Mouse (Mus musculus) neural tube, embryonic 10.5 days (tissue): Measurements from ENCODE around the gene Enpp3.
A peak's percentile ranks its signal among the peaks of the same experiment; 100 is the strongest.
"Not testable (repeated sequence)": the region's sequence is repeated elsewhere in the genome, so short reads cannot be mapped to it uniquely, and the experiment has no call there.

Experiments used
- DNase-seq: peaks from one replicate; pipeline ENCODE4 v3.0.0-alpha.2; 2017; ENCODE audit warnings: low spot score; ENCODE audit errors: extremely low spot score

Enpp3 gene

GRCm38 (mm10) chr10:24823265-24823664, 19.4 kb downstream of the Enpp3 start:
- no peak for DNase-seq

DNA sequence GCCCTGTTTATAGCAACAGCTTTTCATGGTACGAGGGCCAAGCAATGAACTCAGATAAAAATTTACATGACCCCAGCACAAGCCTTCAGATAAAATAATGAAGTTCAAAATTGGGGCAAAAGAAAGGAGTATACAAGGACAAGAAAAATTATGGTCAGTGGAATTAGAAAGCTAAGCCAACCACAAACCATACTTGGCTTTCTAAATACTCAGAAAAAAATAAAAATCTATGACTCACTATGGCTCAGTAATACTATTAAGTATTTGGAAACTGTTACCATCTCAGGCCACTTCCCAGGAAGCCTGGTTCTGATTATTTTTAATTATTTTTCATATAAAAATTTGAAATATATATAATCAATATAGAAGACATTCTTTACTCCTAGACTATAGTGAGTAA, 19.8 kb downstream of the Enpp3 start:
- no peak for DNase-seq

GRCm38 (mm10) chr10:24821990-24822676, 20.5 kb downstream of the Enpp3 start:
- DNase-seq, result no peak

GRCm38 (mm10) chr10:24819526-24819925, 23.1 kb downstream of the Enpp3 start:
- DNase-seq, result no peak

GRCm38 (mm10) chr10:24810639-24811038, 32.0 kb downstream of the Enpp3 start:
- no peak for DNase-seq

DNA sequence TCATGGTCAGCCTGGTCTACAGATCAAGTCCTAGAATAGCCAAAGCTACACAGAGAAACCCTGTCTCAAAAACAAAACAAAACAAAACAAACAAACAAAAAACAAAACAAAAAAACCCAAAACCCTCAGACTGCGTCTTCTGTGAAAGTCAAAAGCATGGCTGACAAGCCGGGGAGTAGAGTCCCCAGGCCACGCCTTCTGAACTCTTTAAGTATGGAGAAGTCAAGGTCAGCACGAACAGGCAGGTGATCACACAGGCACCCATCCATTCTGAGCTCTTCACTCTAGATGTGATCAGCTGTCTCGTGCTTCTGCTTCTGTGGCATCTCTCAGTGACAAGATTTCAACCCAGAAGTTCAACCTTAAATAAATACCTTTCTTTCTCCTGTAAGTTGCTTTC, 35.9 kb downstream of the Enpp3 start:
- DNase-seq, result no peak

DNA sequence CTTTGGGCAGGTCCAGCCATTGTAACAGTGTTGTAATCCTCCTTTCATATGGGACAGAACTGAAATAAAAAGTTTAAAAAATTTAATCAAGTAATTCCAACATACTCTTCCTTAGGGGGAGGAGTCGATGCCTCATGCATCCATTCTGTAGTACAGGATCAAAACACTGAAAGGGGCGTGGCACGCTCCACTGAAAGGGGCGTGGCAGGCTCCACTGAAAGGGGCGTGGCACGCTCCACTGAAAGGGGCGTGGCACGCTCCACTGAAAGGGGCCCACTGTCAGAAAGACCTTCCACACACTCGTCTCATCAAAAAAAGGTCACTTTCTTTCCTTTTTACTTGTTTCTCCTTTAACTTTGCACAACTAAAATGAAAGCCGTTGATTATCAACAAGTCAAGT, 36.7 kb downstream of the Enpp3 start:
- DNase-seq, result no peak

GRCm38 (mm10) chr10:24805173-24805572, 37.5 kb downstream of the Enpp3 start:
- DNase-seq, result no peak

DNA sequence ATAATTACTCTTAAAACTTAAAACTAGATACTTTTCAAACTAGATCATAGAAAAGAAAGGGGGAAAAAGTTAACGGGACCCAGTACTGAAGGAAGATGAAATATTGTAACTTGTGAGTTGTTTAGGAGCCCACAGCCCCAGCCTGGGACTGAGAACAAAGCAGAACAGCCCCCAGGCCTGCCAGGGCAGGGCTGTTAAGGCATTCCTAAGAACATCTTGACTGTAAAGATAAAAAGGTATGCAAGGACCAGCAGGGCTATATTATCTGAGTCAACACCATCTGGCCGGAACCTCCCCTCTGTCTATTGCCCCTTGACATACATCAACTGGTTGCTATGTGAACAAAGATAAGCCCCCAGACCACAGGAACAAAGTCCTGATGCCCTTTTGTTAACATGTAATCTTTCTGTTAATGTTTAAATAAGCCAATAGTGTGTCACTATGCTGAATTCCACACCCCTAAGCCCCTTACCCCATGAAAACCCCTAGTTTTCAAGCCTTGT, 39.8 kb downstream of the Enpp3 start:
- DNase-seq, result not testable (repeated sequence)

GRCm38 (mm10) chr10:24801796-24802195, 40.8 kb downstream of the Enpp3 start:
- DNase-seq, result no peak

GRCm38 (mm10) chr10:24797246-24797645, 45.4 kb downstream of the Enpp3 start:
- peak; percentile 75 for DNase-seq

DNA sequence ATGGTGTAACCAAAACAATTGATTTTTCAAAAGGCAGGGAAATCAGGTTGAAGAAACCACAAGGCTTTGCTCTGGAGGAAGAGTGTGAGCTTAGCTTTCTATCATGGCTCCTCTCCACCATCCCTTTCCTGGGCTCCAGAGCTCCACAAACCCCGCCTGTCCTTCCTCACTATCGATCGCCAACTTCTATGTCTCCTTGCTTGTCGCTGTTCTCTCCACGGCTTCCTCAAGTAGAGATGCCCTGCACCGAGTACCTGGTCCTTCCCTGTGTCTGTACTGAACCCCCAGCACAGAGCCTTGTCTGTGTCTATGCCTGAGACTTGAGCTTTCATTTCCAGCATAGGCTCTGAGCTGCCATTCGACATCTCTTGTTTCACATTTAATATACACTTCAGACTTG, 49.9 kb downstream of the Enpp3 start:
- no peak for DNase-seq

DNA sequence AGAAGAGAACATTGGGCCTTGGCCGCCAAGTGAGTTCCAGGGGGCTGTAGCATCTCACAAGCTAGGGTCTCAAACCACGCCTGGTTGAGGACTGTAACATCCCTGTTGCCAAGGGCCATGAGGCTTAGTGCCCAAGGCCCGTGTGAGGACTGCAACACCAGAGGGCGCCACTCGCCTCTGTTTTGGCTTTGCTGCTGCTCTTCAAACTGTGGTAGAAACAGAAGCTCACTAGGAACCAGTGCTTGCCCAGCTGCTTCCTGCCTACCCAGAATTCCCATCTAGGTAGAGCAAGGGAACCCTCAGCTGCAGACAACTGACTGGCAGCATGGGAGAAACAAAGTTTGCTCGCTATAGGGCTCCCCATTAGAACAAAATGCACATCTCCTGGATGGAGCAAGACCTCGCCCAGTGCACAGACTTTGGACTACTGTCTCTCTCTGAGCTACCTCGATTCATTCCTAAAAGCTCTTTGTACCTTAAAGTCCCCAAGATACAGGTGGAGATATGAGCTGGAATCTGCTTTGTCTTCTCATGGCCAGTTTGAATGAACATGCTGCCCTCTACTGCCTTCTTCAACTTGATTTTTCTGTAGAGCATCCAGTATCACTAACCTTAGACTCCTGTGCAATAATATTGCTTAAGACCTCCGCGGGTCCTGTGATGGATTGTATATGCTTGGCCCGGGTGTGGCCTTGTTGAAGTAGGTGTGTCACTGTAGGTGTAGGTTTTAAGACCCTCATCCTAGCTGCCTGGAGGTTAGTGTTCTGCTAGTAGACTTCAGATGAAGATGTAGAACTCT, 52.7 kb downstream of the Enpp3 start:
- peak; percentile 41 for DNase-seq

GRCm38 (mm10) chr10:24785345-24785744, 57.3 kb downstream of the Enpp3 start:
- no peak for DNase-seq

DNA sequence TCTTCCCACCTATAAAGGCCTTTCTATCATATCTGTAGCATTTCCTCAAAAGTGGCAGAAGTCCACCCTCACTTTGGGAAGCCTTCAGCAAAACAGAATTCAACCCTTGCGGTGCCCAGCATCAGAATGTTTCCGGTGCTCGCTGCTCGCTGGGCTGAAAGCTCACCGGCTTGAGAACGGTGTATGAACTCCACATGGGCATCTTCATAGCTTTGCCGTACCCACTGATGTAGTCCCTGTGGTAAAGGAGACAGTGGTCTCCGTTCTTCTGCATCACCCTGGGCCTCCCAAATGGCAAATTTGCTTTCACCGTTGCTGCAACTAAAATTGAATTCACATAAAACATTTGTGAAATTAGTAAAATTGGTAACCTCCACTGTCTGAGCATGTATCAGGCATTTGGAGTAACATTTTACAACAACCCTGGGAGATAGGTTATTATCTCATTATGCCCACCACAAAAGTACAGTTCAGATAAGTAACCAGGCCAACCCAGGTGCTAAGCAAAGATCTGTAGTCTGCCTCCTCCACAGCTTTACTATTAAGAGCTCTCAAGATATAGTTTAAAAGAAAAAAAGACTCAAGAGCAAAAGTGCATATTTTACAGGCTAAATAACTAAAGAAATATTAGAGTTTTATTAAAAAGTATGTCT, 57.9 kb downstream of the Enpp3 start:
- no peak for DNase-seq

- no peak for DNase-seq
Observed at GRCm38 (mm10) chr10:24783946-24784345, 58.7 kb downstream of the Enpp3 start.

GRCm38 (mm10) chr10:24778643-24779020, 64.0 kb downstream of the Enpp3 start:
- DNase-seq, result no peak

GRCm38 (mm10) chr10:24777916-24778642, 64.5 kb downstream of the Enpp3 start:
- peak; percentile 23 for DNase-seq

DNA sequence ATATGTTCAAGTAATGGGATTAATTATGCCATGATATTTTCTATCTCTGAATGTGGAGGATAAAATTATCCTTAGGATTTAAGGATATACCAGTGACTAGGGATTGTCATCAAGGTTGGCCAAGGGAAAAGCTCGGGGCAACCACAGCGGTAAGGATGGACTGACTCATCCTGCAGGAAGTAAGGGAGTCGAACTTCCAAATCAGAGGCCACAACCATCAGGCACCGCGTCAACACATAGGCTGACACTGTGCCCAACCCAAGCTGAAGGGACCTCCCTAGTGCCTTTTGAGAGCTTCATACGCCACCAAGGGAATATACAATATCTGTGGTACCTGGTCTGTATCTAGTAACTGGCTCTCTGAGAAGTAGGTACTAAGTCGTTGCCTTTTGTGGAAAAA, 73.1 kb downstream of the Enpp3 start:
- no peak for DNase-seq

GRCm38 (mm10) chr10:24767695-24768094, 74.9 kb downstream of the Enpp3 start:
- DNase-seq, result no peak

DNA sequence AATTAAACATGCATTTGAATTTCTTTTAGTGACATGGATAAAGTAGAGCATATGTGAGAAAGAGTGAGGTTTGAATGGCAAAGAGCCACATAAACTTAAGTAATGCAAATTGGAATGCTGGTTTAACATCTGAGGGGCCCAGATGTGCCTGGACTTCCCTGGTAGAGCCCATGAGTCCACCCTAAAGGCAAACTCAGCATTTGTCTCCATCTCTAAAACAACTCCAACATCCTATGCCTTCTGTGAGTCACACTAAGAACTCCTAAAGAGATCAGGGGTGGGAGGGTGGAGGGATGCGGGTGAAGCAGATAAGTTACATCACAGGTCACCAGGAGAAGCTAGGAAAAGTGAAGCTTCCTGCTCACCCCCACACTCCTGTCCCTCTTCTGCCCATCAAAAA, 76.6 kb downstream of the Enpp3 start:
- no peak for DNase-seq
